Mouse (Mus musculus): ENCODE data around the gene Tent5c. TPM values are rescaled to one million over a fixed set of nuclear protein-coding genes. Genes with fewer than 3 reads are reported as not detected.

The Tent5c gene
- total and polyA plus RNA-seq, 3 experiments, result 0.73 to 6.8 (median 6.0) TPM

Other genes with a start within 250 kb of the Tent5c start
- gene Man1a2, start 196.2 kb upstream of the Tent5c start, total RNA-seq (2021), result 100 to 1,000 TPM in 1 of 2 experiments, 10 to 100 TPM in 1; 82.9 to 115 TPM
- gene Man1a2, start 196.2 kb upstream of the Tent5c start, polyA plus RNA-seq (2012; rRNA removed), result 32.3 and 39.0 TPM in 2 replicates